Mouse (Mus musculus): ENCODE measurements at regions not wholly inside any gene's neighbourhood (a gene's known extent, or its start where the extent isn't known, plus 50 kb on each side); places are given as distances from the start of the nearest gene placed in this dataset.

DNA sequence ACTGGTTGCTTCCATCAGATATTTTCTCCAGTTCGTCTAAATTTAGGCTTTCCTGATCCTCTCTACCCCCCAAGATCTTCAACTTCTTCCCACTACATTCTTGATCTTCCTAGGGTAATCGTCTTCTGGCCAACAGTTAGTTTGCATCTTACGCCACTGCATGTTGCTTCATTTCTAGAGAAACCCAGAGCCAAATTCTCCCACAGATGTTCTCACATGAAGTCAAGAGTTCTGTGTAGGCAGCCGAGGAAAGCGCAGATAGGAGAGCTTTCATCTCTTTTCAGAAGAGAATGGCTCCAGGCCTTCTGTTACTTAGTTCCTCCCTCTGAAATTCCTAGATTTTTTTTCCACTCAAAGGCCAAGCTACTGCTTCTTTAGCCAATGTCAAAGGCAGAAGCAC is 179.9 kb downstream of the Fgf10 start:
- DNase-seq (ENCODE audit: low spot score in 2 of 2), result no peak

DNA sequence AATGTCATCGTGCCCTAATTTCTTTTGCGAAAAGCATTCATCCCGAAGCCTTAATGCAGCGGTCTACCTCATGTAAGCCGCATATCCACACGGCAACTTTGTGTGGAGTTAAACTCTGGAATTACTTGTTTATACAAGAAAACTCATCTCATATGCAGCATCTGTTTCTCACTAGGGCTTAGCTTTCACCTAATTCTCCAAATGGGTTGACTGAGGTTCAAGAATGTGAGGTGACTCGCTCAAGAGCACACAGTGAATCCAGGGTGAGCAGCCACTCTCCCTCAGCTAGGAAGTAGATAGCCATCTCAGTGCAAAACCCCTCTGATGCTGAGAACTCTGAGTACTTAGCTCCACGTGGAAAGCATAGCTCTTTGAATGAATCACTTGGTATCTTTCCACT is 181.1 kb downstream of the Fgf10 start:
- no peak for DNase-seq (ENCODE audit: low spot score in 2 of 2)

DNA sequence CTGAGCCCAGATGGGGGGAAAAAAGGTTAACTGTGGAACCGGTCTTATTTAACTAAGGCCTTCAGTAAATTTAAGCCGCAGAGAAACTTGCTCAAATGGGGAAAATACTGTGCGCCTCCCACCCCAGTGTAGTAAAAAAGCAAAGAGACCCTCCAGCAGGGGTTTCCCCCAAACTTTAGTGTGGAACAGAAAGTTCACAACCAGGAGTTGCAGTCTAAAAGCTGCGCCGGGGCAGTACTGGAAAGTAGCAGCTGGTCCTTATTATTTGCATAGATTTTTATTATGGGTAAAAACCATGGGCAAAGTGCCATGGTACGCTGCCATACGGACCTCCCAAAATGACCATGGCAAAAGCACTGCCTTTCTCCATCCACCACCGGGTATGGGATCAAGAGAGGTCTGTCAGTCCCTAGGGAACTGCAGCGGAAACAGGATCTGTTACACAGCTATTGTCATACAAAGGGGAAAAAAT is 216.8 kb downstream of the Fgf10 start:
- DNase-seq (ENCODE audit: low spot score in 2 of 2), result no peak

DNA sequence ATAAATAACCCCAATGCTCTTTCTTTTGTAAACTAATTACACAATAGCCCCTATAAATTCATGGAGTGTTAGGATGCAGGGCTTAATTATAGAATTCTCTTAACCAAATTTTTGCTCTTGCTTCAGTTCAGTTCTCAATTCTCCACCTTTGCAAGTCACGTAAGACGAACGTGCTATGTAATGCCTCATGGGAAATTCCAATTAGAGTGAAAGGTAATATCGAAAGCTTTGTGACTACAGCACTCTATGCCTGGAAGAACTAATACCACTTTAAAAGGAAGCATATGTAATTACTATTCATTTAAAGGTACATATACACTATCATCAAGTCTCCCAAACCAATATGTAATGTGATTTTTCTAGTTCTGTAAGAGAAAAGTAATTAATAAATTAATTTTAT is 225.5 kb downstream of the Fgf10 start:
- no peak for DNase-seq (ENCODE audit: low spot score in 2 of 2)

DNA sequence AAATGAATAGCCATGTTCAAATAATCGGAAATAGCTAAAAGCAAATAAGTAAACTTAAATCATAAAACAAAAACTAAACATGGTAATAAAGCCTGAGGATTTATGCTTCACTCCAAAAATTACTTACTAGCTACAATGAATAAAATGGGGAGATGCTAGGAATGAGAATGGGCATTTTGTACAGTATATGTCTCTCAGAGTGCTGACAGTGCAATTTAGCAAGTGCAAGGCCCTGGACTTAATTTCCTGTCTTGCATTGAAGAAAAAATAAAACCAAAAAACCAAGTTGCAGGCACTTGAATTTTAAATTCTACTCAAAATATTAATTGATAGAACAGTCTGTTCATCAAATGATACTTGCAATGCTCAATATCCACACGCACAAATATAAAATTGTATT is 232.4 kb downstream of the Fgf10 start:
- no peak for DNase-seq (ENCODE audit: low spot score in 2 of 2)

DNA sequence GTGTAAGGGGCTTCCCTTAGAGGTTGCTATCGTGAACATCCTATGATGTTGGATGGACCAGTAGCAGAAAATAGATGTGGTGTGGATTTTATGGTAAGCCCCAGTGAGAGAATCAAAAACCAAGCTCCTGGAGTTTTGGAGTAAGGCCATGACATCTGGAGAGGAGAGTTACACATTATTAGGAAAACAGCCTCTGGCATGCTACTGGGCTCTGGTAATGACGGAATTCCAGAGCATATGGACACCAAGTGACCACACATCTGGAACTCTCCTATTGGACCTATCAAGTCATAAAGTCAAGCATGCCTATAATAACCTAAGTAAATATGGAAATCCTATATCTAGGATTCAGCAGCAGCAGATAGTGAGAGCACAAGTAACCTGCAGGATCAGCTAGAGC is 240.8 kb downstream of the Fgf10 start:
- DNase-seq (ENCODE audit: low spot score in 2 of 2), result no peak

DNA sequence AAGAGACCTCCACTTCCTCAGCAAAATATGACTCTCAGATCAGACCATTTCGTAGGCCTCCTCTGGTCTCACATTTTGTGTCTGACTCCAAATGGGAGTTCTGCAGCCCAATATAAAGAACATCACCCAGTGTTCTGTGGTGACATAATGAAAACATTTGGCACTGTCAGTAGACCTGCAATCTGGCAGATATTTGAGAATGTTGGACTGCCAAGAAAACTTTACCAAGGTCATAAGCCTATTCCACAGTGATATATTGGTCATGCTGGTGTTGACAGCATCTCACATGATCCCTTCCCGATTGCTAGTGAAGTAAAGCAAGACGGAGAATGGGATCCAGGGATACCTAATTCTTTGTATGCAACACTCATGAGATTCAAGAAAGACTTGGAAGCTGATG is 271.2 kb downstream of the Fgf10 start:
- DNase-seq (ENCODE audit: low spot score in 2 of 2), result no peak

DNA sequence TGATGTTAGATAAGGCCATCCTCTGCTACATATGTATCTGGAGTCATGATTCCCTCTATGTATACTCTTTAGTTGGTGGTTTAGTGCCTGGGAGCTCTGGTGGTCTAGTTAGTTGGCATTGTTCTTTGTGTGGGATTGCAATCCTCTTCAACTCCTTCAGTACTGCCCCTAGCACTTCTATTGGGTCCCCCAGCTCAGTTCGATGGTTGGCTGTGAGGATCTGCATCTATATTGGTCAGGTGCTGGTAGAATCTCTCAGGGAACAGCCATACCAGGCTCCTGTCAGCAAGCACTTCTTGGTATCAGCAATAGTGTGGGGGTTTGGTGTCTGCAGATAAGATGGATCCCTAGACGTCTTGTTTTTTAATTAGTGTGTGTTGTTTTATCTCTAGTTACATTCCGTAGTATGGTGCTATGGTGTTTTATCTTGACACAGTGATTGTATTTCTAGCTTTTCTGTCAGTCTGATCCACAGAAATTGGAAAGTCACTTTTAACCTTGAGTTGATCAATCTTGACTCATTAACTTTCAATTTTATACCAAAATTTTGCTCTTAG is 296.6 kb downstream of the Fgf10 start:
- DNase-seq (ENCODE audit: low spot score in 2 of 2), result no peak

DNA sequence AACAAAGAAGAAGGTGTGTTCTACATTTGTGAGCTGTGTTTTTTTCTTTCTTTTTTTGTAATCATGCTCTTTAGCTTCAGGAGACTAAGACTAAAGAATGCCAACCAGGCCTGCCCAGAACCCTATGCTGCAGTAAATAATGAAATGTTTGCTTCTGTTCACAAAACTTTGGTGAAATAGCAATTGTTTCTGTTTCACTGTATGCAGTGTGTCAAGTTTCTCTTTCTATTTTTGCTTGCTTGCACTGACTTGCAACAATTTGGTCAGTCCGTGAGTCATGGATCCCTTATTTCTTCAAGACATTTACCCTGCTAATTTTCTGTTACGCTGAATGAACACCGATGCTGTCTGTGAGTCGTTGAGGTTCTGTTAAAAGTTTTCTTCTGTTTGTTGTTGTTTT is 298.1 kb downstream of the Fgf10 start:
- DNase-seq (ENCODE audit: low spot score in 2 of 2), result no peak

DNA sequence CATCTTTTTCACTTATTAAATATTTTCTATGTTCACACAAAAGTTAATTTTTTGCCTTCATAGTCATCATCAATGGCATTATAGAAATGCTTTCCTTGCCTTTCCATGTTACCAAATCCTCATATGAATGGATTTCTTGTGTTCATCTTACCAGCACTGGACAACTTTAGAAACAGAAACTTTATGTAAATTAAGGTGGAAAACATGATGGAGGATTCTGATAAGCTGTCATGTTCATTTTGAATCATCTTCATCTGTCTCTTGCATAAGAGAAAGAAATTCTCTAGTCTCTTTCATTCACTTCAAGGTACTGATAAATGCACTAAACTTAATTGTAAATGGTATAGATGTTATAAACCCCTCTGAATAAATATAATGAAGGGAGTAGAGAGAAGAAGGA is 305.4 kb downstream of the Fgf10 start:
- DNase-seq (ENCODE audit: low spot score in 2 of 2), result no peak

DNA sequence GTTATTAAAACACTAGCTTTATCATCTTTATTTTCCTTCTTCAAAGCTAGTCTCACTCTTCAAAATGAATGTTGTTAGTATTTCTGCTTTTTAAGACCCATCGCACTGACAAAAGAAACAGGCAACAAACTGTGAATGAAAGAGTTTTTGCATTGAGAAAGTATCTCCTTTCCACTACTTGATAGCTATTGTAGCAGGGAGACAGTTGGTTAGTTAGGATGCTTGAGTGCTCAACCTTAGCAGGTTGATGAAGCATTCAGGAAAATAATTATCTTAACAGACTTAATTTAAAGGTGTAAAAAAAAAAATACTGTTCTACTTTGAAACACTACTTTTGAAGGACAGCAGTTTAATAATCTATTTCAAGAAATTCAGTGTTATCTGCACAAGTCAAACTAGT is 305.9 kb downstream of the Fgf10 start:
- no peak for DNase-seq (ENCODE audit: low spot score in 2 of 2)

DNA sequence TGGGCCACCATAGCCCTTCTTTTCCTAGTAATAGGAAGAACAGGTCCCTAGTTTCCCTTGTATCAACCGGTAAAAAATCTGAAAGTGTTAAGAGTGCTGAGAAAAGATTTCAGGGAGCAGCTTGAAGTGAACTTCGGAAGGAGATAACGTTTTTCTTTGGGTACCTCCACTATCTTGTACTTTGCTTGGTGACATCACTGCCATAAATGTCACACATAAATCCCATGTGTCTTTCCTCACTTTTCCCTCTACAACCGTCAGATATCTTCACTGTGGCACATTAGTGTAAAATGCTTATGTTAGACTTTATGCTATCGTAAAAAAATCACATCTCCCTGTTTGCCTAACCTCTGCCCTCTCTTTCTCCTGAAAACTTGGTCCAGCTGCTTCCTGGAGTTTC is 309.9 kb downstream of the Fgf10 start:
- DNase-seq (ENCODE audit: low spot score in 2 of 2), result no peak

DNA sequence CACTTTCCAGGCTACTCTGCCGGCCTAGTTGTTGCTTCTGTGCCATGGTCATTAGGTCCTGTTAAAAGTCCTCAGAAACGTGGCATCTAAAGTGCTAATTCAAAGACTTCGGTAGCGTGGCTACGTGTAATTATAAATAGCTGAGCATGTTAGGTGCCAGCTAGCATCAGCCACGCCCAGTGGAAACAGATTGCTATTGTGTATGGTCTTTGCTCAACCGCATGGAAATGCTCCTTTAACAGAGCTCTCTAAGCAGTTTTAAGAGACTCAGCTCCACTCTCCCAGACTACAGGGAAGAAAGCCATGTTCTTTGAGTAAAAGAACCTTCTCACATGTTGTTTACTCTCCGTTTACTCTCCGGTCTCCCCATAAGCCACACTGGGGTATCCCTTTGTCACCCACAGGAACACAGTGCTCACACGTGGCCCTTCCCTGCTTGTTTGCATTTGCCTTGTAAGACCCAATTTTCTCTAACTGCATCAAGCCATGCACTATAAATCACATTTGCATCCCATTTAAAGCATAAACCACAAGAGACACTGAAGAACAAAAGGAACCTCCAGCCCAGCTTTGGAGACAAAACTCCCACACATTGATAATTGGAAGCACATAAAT is 311.7 kb downstream of the Fgf10 start:
- DNase-seq (ENCODE audit: low spot score in 2 of 2), result no peak

DNA sequence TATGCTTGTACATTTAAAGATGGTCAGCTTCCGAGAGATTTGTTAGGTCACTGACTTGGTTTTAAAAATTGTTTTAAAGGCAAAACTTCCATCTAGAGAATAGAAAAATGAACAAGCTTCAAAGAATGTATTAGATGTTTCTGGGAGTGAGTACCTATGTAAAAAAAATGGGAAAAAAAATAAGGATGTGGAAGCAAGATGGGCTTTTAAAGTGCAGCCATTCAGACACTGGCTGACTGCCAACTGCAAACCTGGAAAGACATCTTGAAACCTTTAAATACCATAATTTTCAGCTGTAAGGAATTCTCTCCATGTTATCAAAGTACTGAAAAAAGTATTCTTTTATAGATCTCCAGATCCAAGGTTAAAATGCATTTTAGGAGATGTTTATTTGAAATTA is 315.7 kb downstream of the Fgf10 start:
- DNase-seq (ENCODE audit: low spot score in 2 of 2), result no peak

DNA sequence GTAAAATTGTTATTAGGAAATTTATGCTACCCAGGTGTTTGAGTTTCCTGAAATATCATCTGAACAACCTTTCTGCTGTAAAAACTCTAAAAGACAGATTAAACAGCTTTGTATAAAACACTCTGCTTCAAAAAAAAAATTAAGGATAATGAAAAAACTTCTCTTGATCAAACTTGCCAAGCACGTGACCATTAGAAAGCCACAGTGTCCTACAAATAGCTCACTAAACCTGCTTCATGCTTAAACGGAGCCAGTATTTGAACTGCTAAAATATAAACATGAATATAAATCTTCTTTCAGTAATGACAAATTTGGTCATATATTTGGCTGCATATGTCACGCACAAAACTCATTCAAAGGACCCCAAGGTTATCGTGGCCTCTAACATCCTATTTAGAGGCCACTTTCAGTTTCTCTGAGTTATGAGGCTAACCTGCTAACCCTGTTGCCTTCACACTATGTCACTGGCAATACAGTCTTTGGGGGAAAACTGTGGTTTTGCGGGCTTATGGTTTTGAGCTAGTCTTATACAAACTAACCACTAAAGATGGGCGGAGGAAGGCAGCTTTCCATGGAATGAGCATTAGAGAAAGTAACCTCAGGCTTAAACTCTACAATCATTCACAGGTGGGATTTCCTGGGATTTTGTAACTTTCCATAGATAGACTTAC is 355.8 kb downstream of the Fgf10 start:
- no peak for DNase-seq (ENCODE audit: low spot score in 2 of 2)

DNA sequence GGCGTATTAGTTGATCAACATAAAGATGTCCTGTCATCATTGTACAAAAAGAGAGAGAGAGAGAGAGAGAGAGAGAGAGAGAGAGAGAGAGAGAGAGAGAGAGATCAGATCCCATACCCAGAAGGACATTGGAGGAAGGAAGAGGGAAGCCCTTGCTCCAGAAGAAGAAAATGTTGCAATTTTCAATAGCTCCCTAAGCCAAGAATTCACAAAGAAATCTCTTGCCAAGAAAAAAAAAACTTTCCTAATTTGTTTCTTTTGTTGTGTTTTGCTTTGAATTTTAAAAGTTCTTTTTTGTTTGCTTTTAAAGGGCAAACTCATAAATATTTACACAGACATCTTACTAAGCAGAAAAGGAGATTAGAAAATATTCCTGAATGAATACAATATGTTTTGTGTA is 370.0 kb downstream of the Fgf10 start:
- no peak for DNase-seq (ENCODE audit: low spot score in 2 of 2)

DNA sequence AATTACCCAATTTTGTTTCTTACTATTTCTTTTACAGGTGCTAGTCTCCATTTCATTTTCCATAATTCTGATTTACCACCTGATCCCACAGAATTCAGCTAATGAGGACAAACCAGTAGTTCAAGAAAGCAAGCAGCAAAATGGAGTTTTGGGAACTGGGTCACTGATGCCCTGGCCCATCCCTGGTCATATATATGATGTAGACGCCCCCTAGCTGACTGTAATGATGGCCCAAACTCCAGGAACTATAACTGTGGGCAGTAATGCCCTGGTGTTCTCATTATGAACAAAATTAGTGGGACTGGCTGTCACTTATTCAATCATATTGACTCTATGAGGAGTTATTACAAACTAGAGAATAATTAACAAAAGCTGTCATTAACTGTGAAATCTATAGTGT is 375.5 kb downstream of the Fgf10 start:
- DNase-seq (ENCODE audit: low spot score in 2 of 2), result no peak

DNA sequence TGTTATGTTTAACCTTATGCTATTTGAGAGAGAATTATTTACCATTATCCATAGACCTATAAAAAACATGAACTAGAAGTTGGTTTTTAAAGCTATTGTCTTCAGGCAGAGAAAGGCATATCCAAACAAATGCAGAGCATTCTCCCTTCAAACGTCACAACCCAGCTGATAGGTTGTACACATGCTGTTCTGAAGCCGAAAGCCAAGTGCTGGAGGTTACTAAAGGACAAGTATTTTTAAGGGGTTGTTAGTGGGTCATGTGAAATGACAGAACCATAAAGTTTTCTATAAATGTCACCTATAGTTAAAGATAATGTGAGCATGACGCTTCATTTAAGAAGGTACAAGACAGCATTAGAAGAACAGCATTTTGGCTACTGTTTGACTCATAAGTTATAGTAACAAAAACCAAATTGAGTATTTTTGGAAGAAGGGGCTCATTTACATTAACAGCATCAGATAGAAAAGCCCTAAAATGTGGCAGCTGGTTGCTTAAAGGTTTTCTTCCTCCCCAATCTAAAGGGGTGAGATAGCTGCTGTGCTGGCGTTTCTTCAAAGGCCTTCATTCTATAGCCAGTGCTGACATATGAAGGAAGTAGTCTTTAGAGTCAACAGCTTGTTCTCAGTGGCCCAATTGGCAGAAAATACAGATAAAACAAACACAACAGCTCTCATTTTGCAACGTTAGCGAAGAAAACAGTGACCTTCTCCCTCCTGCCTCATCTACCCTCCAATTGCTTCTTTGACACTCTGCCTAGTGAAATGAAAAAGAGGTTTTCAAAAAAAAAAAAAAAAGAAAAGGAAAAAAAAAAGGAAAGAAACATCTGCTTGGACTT is 359.4 kb upstream of the Paip1 start:
- DNase-seq (ENCODE audit: low spot score in 2 of 2), result no peak

DNA sequence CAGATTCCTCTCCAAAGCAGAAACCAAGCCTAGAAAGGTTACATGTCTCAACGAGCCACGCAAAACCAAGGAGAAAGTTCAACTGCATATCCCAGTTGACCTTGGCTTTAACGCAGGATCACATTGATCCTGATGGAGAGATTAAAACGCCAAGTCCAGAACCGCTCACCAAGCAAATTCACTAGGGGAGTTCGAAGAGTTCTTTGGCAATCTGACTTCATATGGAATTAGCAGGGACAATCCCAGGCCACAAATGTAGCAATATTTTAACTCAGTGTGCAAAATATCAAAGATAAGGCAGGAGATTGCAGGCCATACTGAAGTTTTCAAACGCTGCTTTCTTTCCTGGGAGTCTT is 358.8 kb upstream of the Paip1 start:
- no peak for DNase-seq (ENCODE audit: low spot score in 2 of 2)

DNA sequence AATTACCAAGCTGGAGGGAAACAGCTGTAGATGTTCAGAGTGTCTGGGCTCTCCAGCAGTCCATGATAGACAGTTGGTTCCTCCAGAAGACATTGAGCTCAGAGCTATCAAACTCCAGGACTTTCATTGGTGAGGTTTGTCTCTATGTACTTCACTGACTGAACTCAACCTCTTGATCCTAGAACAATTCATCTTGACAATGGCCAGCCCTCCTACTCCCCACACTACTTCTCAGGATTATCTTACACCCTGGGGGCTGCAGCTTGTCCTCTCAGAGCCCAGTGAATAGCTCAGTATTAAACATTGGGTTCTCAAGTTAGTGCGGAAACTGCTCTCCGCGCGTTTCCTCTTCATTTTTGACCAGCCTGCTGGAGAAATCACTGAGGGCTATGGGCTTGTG is 349.2 kb upstream of the Paip1 start:
- DNase-seq (ENCODE audit: low spot score in 2 of 2), result no peak

DNA sequence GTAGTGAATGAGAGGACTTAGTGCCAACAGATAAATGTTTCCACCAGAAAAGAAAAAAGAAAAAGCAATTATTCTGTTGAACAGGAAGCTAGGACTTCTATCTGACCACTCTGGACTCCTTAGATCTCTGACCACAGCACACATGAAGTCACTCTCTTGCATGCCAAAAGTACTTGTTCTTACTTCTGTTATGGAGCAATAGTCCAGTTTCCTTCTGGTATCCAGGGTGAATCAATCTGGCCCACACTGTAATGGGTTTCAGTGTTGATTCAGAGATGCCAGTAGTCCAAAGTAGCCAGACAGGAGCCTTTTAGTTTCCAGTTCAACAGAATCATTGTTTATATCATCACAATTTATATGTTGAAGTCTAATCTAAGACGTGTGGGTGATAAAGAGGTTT is 346.7 kb upstream of the Paip1 start:
- DNase-seq (ENCODE audit: low spot score in 2 of 2), result no peak

DNA sequence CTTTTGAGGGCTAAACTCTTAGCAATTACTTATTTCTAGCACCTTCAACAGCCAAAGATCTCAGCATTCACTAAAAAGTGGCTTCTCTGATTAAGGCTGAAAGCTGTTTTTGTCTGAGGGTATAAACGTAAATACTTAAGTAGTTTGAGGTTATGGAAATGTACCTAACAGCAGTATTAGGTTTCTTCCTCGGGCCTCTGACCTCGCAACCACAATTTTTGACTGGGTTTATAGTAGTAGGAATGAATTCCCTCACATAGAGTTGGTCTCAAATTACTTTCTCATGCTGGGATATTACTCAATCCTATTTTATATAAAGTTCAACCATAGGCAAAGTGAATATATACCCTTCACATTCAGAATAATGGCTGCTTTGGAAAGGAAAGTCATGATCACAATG is 310.5 kb upstream of the Paip1 start:
- no peak for DNase-seq (ENCODE audit: low spot score in 2 of 2)

DNA sequence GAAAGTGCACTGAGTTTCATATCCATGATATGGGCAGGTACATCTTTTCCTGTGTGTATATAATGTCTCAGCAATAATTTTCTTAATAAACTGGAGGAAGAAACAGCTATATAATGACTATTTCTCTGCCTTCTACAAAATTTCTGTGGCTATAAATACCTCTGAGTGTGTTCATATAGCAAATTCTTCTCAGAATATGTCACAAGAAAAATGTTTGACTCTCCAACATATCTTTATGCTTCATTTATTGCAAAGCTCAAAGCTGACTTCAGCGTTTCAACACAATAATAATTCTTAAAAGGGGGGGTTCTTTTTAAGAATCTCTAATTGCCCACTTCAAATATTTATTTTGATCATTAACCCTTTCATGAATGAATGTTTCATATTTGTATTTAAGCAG is 310.0 kb upstream of the Paip1 start:
- no peak for DNase-seq (ENCODE audit: low spot score in 2 of 2)

Data from spleen, postnatal 4 days (tissue).